Mouse (Mus musculus): Measurements from ENCODE around the gene Mmp10. TPM values are rescaled to one million over a fixed set of nuclear protein-coding genes. Genes with fewer than 3 reads are reported as not detected.

Mmp10 gene
- polyA plus RNA-seq, 1 experiment from 2014 or later: not detected

DNA sequence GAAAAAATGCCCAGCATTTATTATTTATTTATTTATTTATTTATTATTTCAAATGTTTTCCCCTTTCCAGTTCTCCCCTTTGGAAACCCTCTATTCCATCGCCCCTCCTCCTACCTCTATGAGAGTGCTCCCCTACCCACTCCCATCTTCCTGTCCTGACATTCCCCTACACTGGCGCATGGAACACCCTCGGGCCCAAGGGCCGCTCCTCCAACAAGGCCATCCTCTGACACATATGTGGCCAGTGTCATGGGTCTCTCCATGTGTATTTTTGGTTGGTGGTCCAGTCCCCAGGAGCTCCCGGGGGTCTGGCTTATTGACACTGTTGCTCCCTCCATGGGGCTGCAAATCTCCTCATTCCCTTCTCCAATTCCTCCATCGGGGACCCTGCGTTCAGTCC lies 43.8 kb downstream of the Mmp10 start:
- no peaks in the 10 kb centered on the region for H3K27me3 ChIP-seq
- H3K36me3 ChIP-seq: no peaks in the 10 kb centered on the region
- H3K27ac ChIP-seq: no peak overlapping the region
- no peak overlapping the region for H3K9ac ChIP-seq
- no peak overlapping the region for H3K4me2 ChIP-seq (replicated peaks)
- H3K4me1 ChIP-seq: no peaks in the 10 kb centered on the region
- 92% methylated on average over 7 of the region's 7 CpGs for whole genome bisulfite sequencing
- no peak overlapping the region for H3K4me3 ChIP-seq
- H3K9me3 ChIP-seq (replicated peaks): no peaks in the 10 kb centered on the region
- no peak for ATAC-seq (ENCODE audit: low FRiP score)

DNA sequence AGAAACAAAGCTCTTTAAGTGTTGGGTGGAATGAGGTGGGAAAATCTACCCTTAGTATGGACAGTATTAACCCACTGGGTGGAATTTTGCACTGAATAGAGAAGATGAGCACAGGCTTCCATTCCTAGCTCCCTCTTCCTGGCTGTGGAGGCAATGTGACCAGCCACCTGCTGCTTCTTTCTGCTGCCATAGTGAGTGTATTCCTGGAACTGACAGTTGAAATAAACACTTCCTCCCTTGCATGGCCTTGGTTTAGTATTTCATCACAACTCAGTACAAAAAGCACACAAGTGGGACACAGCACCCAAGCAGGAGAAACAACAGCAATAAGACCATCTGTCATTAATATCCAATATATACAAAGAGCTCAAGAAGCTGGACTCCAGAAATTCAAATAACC lies 49.8 kb downstream of the Mmp10 start:
- Histone ChIP-seq H3K9ac (no peak overlapping the region), H3K4me3 (no peak overlapping the region), H3K9me3 (replicated peaks) (no peaks in the 10 kb centered on the region), H3K27ac (no peak overlapping the region), H3K4me1 (no peaks in the 10 kb centered on the region), H3K36me3 (no peaks in the 10 kb centered on the region), H3K27me3 (no peaks in the 10 kb centered on the region), H3K4me2 (replicated peaks) (no peak overlapping the region)
- no peak for ATAC-seq (ENCODE audit: low FRiP score)

DNA sequence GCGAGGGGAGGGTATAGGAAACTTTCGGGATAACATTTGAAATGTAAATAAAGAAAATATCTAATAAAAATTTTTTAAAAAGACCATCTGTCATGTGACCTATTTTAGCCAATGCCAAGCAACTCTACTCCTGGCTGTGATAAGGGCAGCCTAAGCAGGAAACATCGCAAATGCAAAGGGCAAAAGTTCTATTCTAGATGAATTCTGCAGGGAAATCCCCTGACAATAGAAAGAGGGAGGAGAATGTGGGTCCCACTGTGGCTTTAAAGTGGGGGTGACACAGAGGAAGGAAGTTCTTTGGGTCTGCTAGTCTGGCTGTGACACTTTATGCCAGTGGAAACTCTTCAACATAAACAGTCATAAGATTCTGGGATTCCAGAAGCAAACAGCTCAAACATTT lies 51.4 kb downstream of the Mmp10 start:
- Histone ChIP-seq H3K36me3 (no peaks in the 10 kb centered on the region), H3K27ac (no peak overlapping the region)
- WGBS: 84% methylated on average over 3 of the region's 3 CpGs

DNA sequence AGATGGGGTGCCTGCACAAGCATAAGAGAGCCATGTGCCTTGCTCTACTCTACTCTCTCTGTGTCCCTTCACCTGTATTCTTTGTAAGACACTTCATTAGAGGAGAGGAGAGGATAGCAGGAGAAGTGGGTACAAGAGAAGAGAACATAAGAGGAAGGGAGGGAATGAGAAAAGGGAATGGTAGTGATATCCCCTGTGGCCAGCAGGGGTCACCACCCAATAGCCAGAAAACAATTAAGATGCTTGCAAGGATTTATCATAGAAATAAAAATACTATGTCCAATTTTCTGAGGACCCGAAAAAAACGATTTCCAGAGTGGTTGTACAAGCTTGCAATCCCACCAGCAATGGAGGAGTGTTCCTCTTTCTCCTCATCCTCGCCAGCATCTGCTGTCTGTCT lies 52.2 kb downstream of the Mmp10 start:
- no peak for ATAC-seq (ENCODE audit: low FRiP score)
- H3K27ac ChIP-seq: no peak overlapping the region
- no peaks in the 10 kb centered on the region for H3K4me1 ChIP-seq
- no peaks in the 10 kb centered on the region for H3K36me3 ChIP-seq
- no peaks in the 10 kb centered on the region for H3K27me3 ChIP-seq
- H3K4me2 ChIP-seq (replicated peaks): no peak overlapping the region
- H3K9ac ChIP-seq: no peak overlapping the region
- WGBS: 36% methylated on average over 3 of the region's 3 CpGs
- H3K4me3 ChIP-seq: no peak overlapping the region
- no peaks in the 10 kb centered on the region for H3K9me3 ChIP-seq (replicated peaks)

More for the DNA sequence above, 51.4 kb downstream of the Mmp10 start:
- Histone ChIP-seq H3K9me3 (replicated peaks) (no peaks in the 10 kb centered on the region), H3K4me2 (replicated peaks) (no peak overlapping the region), H3K4me1 (no peaks in the 10 kb centered on the region), H3K4me3 (no peak overlapping the region), H3K27me3 (no peaks in the 10 kb centered on the region), H3K9ac (no peak overlapping the region)
- ATAC-seq (ENCODE audit: low FRiP score): no peak

DNA sequence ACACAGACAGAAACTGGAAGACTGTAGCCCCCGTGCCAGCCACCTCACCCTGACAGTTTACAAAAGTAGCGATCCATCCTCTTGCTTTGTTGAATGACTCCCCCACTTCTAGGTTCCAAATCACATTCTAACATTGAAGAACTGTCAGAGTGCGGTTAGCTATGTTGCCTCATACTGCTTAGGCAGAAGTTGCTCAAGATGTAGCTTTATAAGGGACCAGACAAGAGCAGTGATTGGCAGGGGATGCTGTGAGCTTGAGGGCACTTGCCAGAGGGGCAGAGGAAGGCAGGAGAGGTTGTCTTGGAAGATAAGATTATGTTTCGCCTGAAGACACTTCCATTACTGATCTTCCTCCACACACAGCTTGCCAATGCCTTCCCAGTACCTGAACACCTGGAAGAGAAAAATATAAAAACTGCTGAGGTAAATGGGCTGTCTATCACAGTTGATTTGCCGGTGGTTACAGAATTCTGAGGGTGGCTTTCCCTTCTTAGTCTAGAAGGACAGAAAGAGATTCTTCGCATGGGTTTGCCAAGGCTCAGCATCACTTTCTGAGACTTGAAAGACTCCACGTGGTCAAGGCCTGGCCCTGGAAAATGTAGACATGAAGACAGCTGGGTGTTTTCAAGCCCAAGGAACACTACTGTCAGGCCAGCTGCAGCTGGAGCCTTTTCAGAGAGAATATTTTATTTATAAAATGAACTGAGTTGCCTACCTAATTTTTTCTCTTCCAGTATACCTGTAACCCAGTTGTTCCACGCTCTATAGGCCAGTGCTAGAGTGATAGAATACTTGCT lies 56.3 kb downstream of the Mmp10 start, which contains the start of gene Mmp8:
TSS of gene Mmp8 (plus strand) at position 236 of the 797 bp plus-strand sequence.
- Histone ChIP-seq H3K36me3 (no peaks in the 10 kb centered on the region), H3K4me1 (no peaks in the 10 kb centered on the region), H3K4me2 (replicated peaks) (no peak within 1 kb of the TSS), H3K27ac (no peak within 1 kb of the TSS), H3K9me3 (replicated peaks) (no peaks in the 10 kb centered on the region), H3K27me3 (no peaks in the 10 kb centered on the region), H3K9ac (no peak within 1 kb of the TSS), H3K4me3 (no peak within 1 kb of the TSS)
- WGBS: 84% methylated on average over 8 of the region's 8 CpGs
- ATAC-seq (ENCODE audit: low FRiP score): no peak

Other genes with a start within 250 kb of the Mmp10 start
- gene Mmp13, start 229.8 kb upstream of the Mmp10 start, polyA plus RNA-seq (2016; fragmentation: Nextera tagmentation; extraction: Ambion mirVana): not detected in 2 replicates
- not detected in 2 replicates for gene Mmp12, start 158.0 kb upstream of the Mmp10 start, polyA plus RNA-seq (2016; fragmentation: Nextera tagmentation; extraction: Ambion mirVana)
- not detected in 2 replicates for gene Mmp1b, start 114.3 kb upstream of the Mmp10 start, polyA plus RNA-seq (2016; fragmentation: Nextera tagmentation; extraction: Ambion mirVana)
- gene Mmp3, start 56.5 kb upstream of the Mmp10 start, polyA plus RNA-seq (2016; fragmentation: Nextera tagmentation; extraction: Ambion mirVana): not detected in 2 replicates
- 0.27 TPM in 1 of 2 replicates, not detected in the other for gene Mmp8, start 56.1 kb downstream of the Mmp10 start, polyA plus RNA-seq (2016; fragmentation: Nextera tagmentation; extraction: Ambion mirVana)
- gene Mmp27, start 69.0 kb downstream of the Mmp10 start, polyA plus RNA-seq (2016; fragmentation: Nextera tagmentation; extraction: Ambion mirVana): not detected in 2 replicates
- not detected in 2 replicates for gene Mmp20, start 125.9 kb downstream of the Mmp10 start, polyA plus RNA-seq (2016; fragmentation: Nextera tagmentation; extraction: Ambion mirVana)
- gene Mmp7, start 189.7 kb downstream of the Mmp10 start, polyA plus RNA-seq (2016; fragmentation: Nextera tagmentation; extraction: Ambion mirVana): not detected in 2 replicates